Mouse (Mus musculus) stomach, postnatal 0 days (tissue): ENCODE measurements around the gene Gm26992.
A peak's percentile ranks its signal among the peaks of the same experiment; 100 is the strongest.

Experiments used
- CTCF ChIP-seq: IDR thresholded peaks from 2 replicates; pipeline ENCODE4 v1.5.1; 2016; ENCODE audit warnings: antibody characterized with exemption, low read depth, mild to moderate bottlenecking, moderate library complexity
- EP300 ChIP-seq: optimal IDR thresholded peaks from 2 replicates; pipeline ENCODE3; 2016; ENCODE audit warnings: antibody characterized with exemption

DNA sequence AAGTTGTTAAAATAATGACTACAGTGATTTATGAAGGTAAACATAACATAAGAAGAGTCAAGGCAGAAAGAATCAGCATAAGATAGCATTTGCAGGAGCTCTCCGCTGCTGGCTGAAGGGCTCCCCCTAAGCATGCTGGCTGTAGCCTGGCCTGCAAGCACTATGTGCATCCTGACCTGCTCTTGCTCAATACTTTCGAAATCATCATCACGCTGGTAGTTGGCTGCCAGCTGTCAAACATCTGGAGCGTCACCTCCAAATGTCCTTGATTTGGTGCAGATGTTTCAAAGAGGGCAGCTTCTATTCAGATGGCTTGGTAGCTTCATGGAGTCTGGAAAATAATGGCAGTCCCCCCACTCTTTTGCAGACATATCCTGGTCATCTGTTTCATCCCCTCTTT is 93.0 kb downstream of the Gm26992 start:
- TF ChIP-seq CTCF, result peak; percentile 39
- no peak for TF ChIP-seq EP300
